8 mouse cellular contexts compared by ENCODE assay signal in the genomic region with DNA sequence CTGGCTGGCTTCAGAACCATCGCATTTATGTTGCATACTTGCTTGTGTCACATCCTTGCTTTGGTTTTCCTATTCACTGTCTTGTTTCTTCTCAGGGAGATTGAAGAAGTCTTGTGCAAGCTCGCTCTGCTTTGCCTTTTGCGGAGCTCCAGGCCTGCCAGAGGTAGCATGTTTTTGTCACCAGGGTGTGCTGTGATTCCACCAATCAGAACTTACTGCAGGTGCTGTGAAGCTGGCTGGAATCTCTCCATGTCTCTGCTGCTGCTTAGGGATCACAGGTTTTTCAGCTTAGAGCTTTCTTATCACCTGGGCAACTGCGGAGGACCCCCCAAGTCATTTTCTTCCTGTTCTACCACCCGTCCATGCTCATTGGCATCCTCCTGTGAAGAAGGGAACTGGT.
DNase-seq lines count a peak whose midpoint lies in the region; ATAC-seq lines count a peak whose summit lies in the region.

No protein-coding gene starts in this region.

- 24% methylated on average over 5 of the region's 5 CpGs for WGBS in heart, embryonic 12.5 days
- 21% methylated on average over 5 of the region's 5 CpGs for WGBS in lung, embryonic 15.5 days

- no peaks in the 10 kb centered on the region for H3K36me3 ChIP-seq in heart, embryonic 12.5 days
- no peaks in the 10 kb centered on the region for H3K36me3 ChIP-seq in lung, embryonic 15.5 days

- no peak for ATAC-seq in heart, embryonic 12.5 days (ENCODE audit: insufficient number of reproducible peaks, low FRiP score)
- peak; percentile 76; the same call in 1 of the 2 replicates for ATAC-seq in lung, embryonic 15.5 days (ENCODE audit: borderline replicate concordance, extremely low read depth, low FRiP score, low TSS enrichment)

- H3K9me3 ChIP-seq in heart, embryonic 12.5 days (replicated peaks): no peaks in the 10 kb centered on the region
- H3K9me3 ChIP-seq in lung, embryonic 15.5 days: no peaks in the 10 kb centered on the region

- H3K27me3 ChIP-seq in heart, embryonic 12.5 days (replicated peaks): no peaks in the 10 kb centered on the region
- no peaks in the 10 kb centered on the region for H3K27me3 ChIP-seq in lung, embryonic 15.5 days

- no peak overlapping the region for H3K27ac ChIP-seq in heart, embryonic 12.5 days (ENCODE audit: poor library complexity, severe bottlenecking)
- no peak overlapping the region for H3K27ac ChIP-seq in lung, embryonic 15.5 days

- H3K4me2 ChIP-seq in heart, embryonic 12.5 days: 0 out of 2 replicates have a peak overlapping the region, but pooled peaks have one; percentile 34
- H3K4me2 ChIP-seq in lung, embryonic 15.5 days: no peak overlapping the region

- H3K4me3 ChIP-seq in heart, embryonic 12.5 days: no peak overlapping the region
- no peak overlapping the region for H3K4me3 ChIP-seq in lung, embryonic 15.5 days

- DNase-seq in heart, adult 8-10 months (ENCODE audit: low spot score): no peak
- DNase-seq in embryo, embryonic 10 days (ENCODE audit: low spot score): peak; percentile 70
- DNase-seq in heart, postnatal 4 days: peak; percentile 27
- DNase-seq in layer of hippocampus, adult 8-10 months (ENCODE audit: low spot score in 2 of 2): peak; percentile 23 to 67
- DNase-seq in retina, embryonic 14.5 days (ENCODE audit: low spot score): peak; percentile 56
- no peak for DNase-seq in spleen, postnatal 10 days (ENCODE audit: low spot score in 2 of 2)

- no peaks in the 10 kb centered on the region; the same call in 1 of the 2 replicates for H3K4me1 ChIP-seq in heart, embryonic 12.5 days (replicated peaks)
- 0 out of 2 replicates have a peak, but pooled peaks cover 3% of the 10 kb centered on the region for H3K4me1 ChIP-seq in lung, embryonic 15.5 days

- H3K9ac ChIP-seq in heart, embryonic 12.5 days: no peak overlapping the region
- H3K9ac ChIP-seq in lung, embryonic 15.5 days: no peak overlapping the region

Comparison
In these comparisons a context has a peak if more than half of its experiments do, and no peak if none do; other contexts are left out.
1. DNase-seq: peak in embryo, embryonic 10 days (single experiment), heart, postnatal 4 days (single experiment), layer of hippocampus, adult 8-10 months (2 of 2) and retina, embryonic 14.5 days (single experiment); none in heart, adult 8-10 months (single experiment) and spleen, postnatal 10 days (0 of 2).